Mouse (Mus musculus): ENCODE measurements at regions not wholly inside any gene's neighbourhood (a gene's known extent, or its start where the extent isn't known, plus 50 kb on each side); places are given as distances from the start of the nearest gene placed in this dataset.
A peak's percentile ranks its signal among the peaks of the same experiment; 100 is the strongest.

DNA sequence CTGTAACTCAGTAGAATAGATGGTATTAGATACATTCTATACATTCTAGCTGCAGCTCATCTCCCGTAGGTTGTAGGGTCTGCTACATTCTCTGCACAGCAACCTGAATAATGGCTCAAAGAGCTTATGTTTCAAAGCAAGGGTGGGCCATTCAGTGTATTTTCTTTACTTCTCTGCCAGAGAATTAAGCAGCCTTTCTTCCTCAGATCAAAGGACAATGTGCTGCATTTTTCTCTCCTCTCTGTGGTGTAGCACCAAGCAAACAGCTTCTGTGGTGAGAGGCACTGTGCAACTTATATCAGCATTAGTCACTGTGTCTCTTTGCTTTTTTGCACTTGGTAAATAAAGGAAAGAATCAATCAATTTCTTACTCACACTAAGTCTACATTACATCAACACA is 1983.7 kb upstream of the 5930422O12Rik start:
- H3K27me3 ChIP-seq (ENCODE audit: control insufficient read depth, insufficient read depth, low read length): no peaks in the 10 kb centered on the region
- DNase-seq: no peak
- H3K4me1 ChIP-seq (ENCODE audit: control insufficient read depth, insufficient read depth, low read length): no peaks in the 10 kb centered on the region
- WGBS: 46% methylated on average over 1 of the region's 1 CpGs
- H3K4me3 ChIP-seq (replicated peaks; ENCODE audit: insufficient read depth, low read depth, low read length): no peak overlapping the region
- no peak overlapping the region for H3K27ac ChIP-seq (ENCODE audit: insufficient read depth, low read length)
- TF ChIP-seq CTCF (IDR thresholded peaks at IDR 0.05; ENCODE audit: borderline replicate concordance, insufficient read depth, low read depth, low read length) (no peak), POLR2A (IDR thresholded peaks at IDR 0.05; ENCODE audit: borderline replicate concordance, insufficient read depth, low read length) (no peak)

DNA sequence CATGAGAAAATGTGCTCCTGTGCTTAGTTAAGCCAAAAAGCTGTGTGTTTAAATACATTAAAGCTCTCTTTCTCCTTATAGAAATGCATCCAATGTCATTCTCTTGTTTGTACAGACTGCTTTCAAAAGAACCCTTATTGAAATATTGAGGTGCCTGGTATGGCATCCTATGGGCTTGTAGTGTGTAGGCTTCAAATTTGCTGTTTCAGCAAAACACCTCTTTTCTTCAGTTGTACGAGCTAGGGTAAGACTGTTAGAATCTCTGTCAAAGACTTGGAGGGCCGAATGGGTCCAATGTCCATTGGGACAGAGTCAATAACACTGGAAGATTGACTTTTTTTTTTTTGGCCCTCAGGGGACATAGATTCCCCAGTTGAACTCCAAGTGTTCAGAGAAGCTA is 1980.5 kb upstream of the 5930422O12Rik start:
- 89% methylated on average over 2 of the region's 2 CpGs for WGBS
- DNase-seq: no peak
- Histone ChIP-seq H3K27ac (ENCODE audit: insufficient read depth, low read length) (no peak overlapping the region), H3K4me1 (ENCODE audit: control insufficient read depth, insufficient read depth, low read length) (no peaks in the 10 kb centered on the region), H3K27me3 (ENCODE audit: control insufficient read depth, insufficient read depth, low read length) (no peaks in the 10 kb centered on the region), H3K4me3 (replicated peaks; ENCODE audit: insufficient read depth, low read depth, low read length) (no peak overlapping the region)
- TF ChIP-seq POLR2A (IDR thresholded peaks at IDR 0.05; ENCODE audit: borderline replicate concordance, insufficient read depth, low read length): no peak
- no peak for TF ChIP-seq CTCF (IDR thresholded peaks at IDR 0.05; ENCODE audit: borderline replicate concordance, insufficient read depth, low read depth, low read length)

DNA sequence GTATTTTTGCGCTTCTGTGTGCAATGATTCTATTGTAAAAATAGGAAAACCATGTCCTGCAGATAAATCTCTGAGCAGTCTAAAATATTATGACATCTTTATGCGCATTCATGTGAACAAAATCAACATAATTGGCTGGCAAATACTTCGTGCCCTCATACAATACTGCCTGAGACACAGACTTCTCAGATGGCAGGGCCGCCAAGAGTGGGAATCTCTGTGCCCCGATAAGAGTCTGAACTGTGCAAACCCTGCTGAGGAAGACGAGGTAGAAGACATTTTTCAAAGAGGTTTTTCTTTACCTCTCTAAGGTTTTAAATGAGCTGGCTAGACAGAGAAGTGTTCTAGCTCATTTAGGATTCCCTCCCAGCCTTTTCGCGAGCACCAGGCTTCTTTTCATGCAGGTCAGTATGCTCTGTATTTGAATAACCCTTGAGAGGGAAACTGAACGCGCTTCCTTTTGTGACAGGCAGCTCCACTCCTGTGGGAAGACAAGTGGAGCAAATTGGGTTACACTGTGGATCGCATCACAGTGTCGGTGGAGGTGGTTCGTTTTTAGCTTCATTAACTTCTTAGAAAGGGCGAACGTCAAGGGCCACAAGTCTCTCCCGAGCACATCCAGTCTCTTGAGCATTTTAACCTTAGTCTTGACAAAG is 1973.6 kb upstream of the 5930422O12Rik start:
- H3K4me1 ChIP-seq (ENCODE audit: control insufficient read depth, insufficient read depth, low read length): no peaks in the 10 kb centered on the region
- WGBS: 27% methylated on average over 16 of the region's 16 CpGs
- no peak overlapping the region for H3K4me3 ChIP-seq (replicated peaks; ENCODE audit: insufficient read depth, low read depth, low read length)
- TF ChIP-seq CTCF (IDR thresholded peaks at IDR 0.05; ENCODE audit: borderline replicate concordance, insufficient read depth, low read depth, low read length): no peak
- no peak for TF ChIP-seq POLR2A (IDR thresholded peaks at IDR 0.05; ENCODE audit: borderline replicate concordance, insufficient read depth, low read length)
- H3K27me3 ChIP-seq (ENCODE audit: control insufficient read depth, insufficient read depth, low read length): no peaks in the 10 kb centered on the region
- no peak for DNase-seq
- H3K27ac ChIP-seq (ENCODE audit: insufficient read depth, low read length): no peak overlapping the region

DNA sequence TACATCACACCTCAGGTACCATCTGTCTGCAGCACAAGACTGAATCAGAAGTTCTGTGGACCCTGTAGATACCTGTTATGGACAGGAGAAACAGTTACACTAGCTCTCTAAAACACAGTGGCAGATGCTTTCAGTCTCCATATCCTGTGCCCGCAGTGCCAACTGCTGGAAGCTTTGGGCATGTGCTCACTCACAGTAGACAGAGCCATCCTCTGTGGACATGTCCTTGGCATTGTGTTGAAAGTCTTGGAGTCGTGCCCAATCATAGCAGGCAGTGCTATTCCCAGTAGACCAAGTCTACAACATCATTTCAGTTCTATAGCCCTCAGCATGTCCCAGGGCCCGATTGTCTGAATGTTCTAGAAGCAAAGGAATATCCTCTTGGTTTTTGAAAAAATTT is 1968.2 kb upstream of the 5930422O12Rik start:
- no peak for TF ChIP-seq POLR2A (IDR thresholded peaks at IDR 0.05; ENCODE audit: borderline replicate concordance, insufficient read depth, low read length)
- no peak for TF ChIP-seq CTCF (IDR thresholded peaks at IDR 0.05; ENCODE audit: borderline replicate concordance, insufficient read depth, low read depth, low read length)
- peak; percentile 14 to 58 for DNase-seq
- H3K4me3 ChIP-seq (replicated peaks; ENCODE audit: insufficient read depth, low read depth, low read length): no peak overlapping the region
- no peaks in the 10 kb centered on the region for H3K27me3 ChIP-seq (ENCODE audit: control insufficient read depth, insufficient read depth, low read length)
- no peak overlapping the region for H3K27ac ChIP-seq (ENCODE audit: insufficient read depth, low read length)
- H3K4me1 ChIP-seq (ENCODE audit: control insufficient read depth, insufficient read depth, low read length): no peaks in the 10 kb centered on the region
- 5% methylated on average over 3 of the region's 3 CpGs for WGBS

Data from cerebellum, adult 2 months (tissue).